Mouse (Mus musculus) stomach, postnatal 0 days (tissue): ENCODE results near the gene Pyurf. TPM values are rescaled to one million over a fixed set of nuclear protein-coding genes. Genes with fewer than 3 reads are reported as not detected.

Source experiments
- ATAC-seq: fragments of 200-750 bp; cut with Nextera tagmentation; 2 replicates; pipeline ENCODE4 v1.8.0; 2017; ENCODE audit not compliant: low FRiP score, low TSS enrichment
- DNase-seq: peaks from one replicate; pipeline ENCODE4 v3.0.0-alpha.2; 2016; ENCODE audit warnings: low spot score
- H3K27ac ChIP-seq: fragments of 300-500 bp; sonication (generic); replicated peaks from 2 replicates; pipeline ENCODE4 v1.5.1; 2014; ENCODE audit warnings: mild to moderate bottlenecking, control low read depth
- H3K27me3 ChIP-seq: fragments of 300-500 bp; sonication (generic); 2 replicates; pipeline ENCODE4 v1.6.1; 2014; ENCODE audit warnings: low read length; ENCODE audit not compliant: control insufficient read depth, insufficient read depth
- H3K36me3 ChIP-seq: fragments of 300-500 bp; sonication (generic); 2 replicates; pipeline ENCODE4 v1.6.1; 2014; ENCODE audit warnings: low read length, mixed read lengths; ENCODE audit not compliant: control insufficient read depth, insufficient read depth
- H3K4me1 ChIP-seq: fragments of 300-500 bp; sonication (generic); replicated peaks from 2 replicates; pipeline ENCODE4 v1.6.1; 2014; ENCODE audit warnings: antibody characterized with exemption; ENCODE audit not compliant: control insufficient read depth, insufficient read depth
- H3K4me2 ChIP-seq: fragments of 300-500 bp; sonication (generic); replicated peaks from 2 replicates; pipeline ENCODE4 v1.6.1; 2014; ENCODE audit warnings: low read depth, mild to moderate bottlenecking, control low read depth, moderate library complexity
- H3K4me3 ChIP-seq: fragments of 300-500 bp; sonication (generic); 2 replicates; pipeline ENCODE4 v1.5.1; 2014; ENCODE audit warnings: low read depth, low read length, control low read depth
- H3K9ac ChIP-seq: fragments of 300-500 bp; sonication (generic); 2 replicates; pipeline ENCODE4 v1.6.1; 2014; ENCODE audit warnings: mild to moderate bottlenecking, low read length, control low read depth, mixed read lengths
- H3K9me3 ChIP-seq: fragments of 300-500 bp; sonication (generic); 2 replicates; pipeline ENCODE4 v1.6.1; 2016; ENCODE audit warnings: low read length; ENCODE audit not compliant: control insufficient read depth
- CTCF ChIP-seq: IDR thresholded peaks from 2 replicates; pipeline ENCODE4 v1.5.1; 2016; ENCODE audit warnings: antibody characterized with exemption, low read depth, mild to moderate bottlenecking, moderate library complexity
- EP300 ChIP-seq: optimal IDR thresholded peaks from 2 replicates; pipeline ENCODE3; 2016; ENCODE audit warnings: antibody characterized with exemption
- WGBS: fragments of 180-500 bp; shearing (Covaris S2); extraction: QIAGEN DNeasy Blood & Tissue Kit; methylation state at CpG from one replicate; pipeline ENCODE4 v1.1.7; 2014; 5-methylcytosine and 5-hydroxymethylcytosine counted together
- polyA plus RNA-seq: library from polyadenylated mRNA; unstranded; fragments of >200 nt; fragmentation: Nextera tagmentation; extraction: Ambion mirVana; gene quantifications from 2 replicates; pipeline ENCODE4 v1.2.1, GENCODE M21; 2015

Pyurf gene
- polyA plus RNA-seq, 1 experiment from 2014 or later: 16.2 TPM

DNA sequence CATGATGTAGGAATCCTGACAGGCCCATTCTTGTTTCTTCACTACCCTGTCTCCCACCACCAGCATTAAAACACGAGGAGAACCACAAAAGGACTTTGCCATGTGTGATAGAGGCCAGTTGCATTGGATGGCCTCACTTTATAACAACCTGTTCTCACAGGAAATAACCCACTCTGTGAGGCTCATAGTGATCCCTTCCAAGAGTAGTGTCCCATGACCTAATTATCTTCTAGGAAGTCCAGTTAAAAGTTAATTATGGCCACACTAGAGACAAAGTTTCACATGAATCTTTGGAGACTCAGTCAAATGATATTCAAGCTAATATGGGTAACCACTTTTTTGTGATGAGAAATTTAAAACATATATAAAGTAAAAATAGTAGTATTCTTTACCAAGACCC lies 44.6 kb downstream of the Pyurf start:
- 40% methylated on average over 1 of the region's 1 CpGs for WGBS
- Histone ChIP-seq H3K9ac (no peak overlapping the region), H3K27ac (no peak overlapping the region), H3K4me3 (no peak overlapping the region), H3K4me1 (no peaks in the 10 kb centered on the region), H3K27me3 (no peaks in the 10 kb centered on the region), H3K36me3 (no peaks in the 10 kb centered on the region), H3K4me2 (no peak overlapping the region), H3K9me3 (no peaks in the 10 kb centered on the region)
- DNase-seq (no peak), ATAC-seq (no peak)
- TF ChIP-seq EP300 (no peak), CTCF (no peak)

DNA sequence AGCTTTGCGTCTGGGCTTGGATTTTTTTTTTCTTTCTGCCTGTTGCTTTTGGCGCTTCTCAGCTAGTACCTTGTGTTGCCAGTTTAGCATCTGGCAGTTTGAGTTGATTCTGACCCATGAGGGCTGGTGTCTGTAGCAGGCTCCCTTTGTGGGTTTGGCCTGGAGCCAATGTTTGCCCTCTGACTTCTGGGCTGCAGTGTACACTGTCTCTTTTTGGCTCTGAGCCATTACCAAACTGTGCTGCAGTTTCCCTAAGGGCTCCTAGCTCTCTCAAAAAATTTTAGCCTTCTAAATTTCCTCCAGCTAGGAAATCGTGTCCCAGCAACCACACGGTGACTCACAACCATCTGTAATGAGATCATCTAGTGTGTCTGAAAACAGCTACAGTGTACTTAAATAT lies 50.1 kb downstream of the Pyurf start:
- peak; percentile 42 for DNase-seq

DNA sequence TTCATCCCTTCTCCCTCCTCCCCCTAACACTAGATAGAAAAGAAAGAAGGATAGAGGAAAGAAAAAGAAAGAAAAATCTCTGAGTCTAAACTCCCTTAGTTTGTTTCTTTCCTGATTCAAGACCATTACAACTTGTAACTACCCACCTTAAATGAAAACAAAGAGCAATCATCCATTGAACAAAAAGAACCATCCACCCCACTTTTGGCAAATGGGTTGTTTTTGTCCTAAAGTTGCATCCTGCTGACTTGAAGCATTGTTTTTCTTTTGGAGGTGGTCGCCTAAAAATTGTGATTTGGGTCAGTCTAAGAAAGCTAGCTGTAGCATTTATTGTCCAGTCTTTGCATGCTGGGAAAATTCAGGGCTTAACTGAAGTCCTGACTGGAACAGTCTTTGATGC lies 52.3 kb downstream of the Pyurf start:
- Histone ChIP-seq H3K4me3 (no peak overlapping the region), H3K9ac (no peak overlapping the region), H3K4me2 (no peak overlapping the region), H3K27me3 (no peaks in the 10 kb centered on the region), H3K9me3 (no peaks in the 10 kb centered on the region), H3K27ac (no peak overlapping the region), H3K36me3 (no peaks in the 10 kb centered on the region), H3K4me1 (no peaks in the 10 kb centered on the region)
- TF ChIP-seq CTCF (no peak), EP300 (no peak)
- WGBS: 44% methylated on average over 1 of the region's 1 CpGs
- ATAC-seq (no peak), DNase-seq (no peak)

More for the DNA sequence above, 50.1 kb downstream of the Pyurf start:
- WGBS: 10% methylated on average over 4 of the region's 4 CpGs
- H3K27me3 ChIP-seq: no peaks in the 10 kb centered on the region
- H3K4me3 ChIP-seq: no peak overlapping the region
- H3K9me3 ChIP-seq: no peaks in the 10 kb centered on the region
- ATAC-seq: peak; percentile 70
- no peaks in the 10 kb centered on the region for H3K36me3 ChIP-seq
- TF ChIP-seq CTCF (no peak), EP300 (no peak)
- H3K27ac ChIP-seq: no peak overlapping the region
- no peaks in the 10 kb centered on the region for H3K4me1 ChIP-seq
- no peak overlapping the region for H3K4me2 ChIP-seq
- no peak overlapping the region for H3K9ac ChIP-seq

Other genes with a start within 250 kb of the Pyurf start
- 1.3 and 1.7 TPM in 2 replicates for gene Ppm1k, start 156.6 kb downstream of the Pyurf start, polyA plus RNA-seq
- 0.96 and 1.4 TPM in 2 replicates for gene Herc6, start 111.1 kb downstream of the Pyurf start, polyA plus RNA-seq
- gene Lancl2, start 10.5 kb upstream of the Pyurf start, polyA plus RNA-seq: 9.6 and 9.8 TPM in 2 replicates
- gene Vopp1, start 133.1 kb upstream of the Pyurf start, polyA plus RNA-seq: 24.3 and 28.4 TPM in 2 replicates
- not detected in 2 replicates for gene Vmn1r21, start 158.3 kb upstream of the Pyurf start, polyA plus RNA-seq
- gene Vmn1r22, start 215.9 kb upstream of the Pyurf start, polyA plus RNA-seq: not detected in 2 replicates
- not detected in 2 replicates for gene Vmn1r23, start 234.8 kb upstream of the Pyurf start, polyA plus RNA-seq